Mouse (Mus musculus) midbrain, embryonic 12.5 days (tissue): Measurements from ENCODE around the gene H2al1b. TPM values are rescaled to one million over a fixed set of nuclear protein-coding genes. Genes with fewer than 3 reads are reported as not detected.
"Not testable (repeated sequence)": the region's sequence is repeated elsewhere in the genome, so short reads cannot be mapped to it uniquely, and the experiment has no call there.

ENCODE experiments used
- ATAC-seq: fragments of 200-750 bp; cut with Nextera tagmentation; 2 replicates; pipeline ENCODE4 v1.8.0; 2017; ENCODE audit warnings: low read depth, moderate TSS enrichment, moderate library complexity; ENCODE audit not compliant: low FRiP score
- H3K27ac ChIP-seq: fragments of 300-500 bp; sonication (generic); replicated peaks from 2 replicates; pipeline ENCODE4 v1.5.1; 2016; ENCODE audit warnings: mild to moderate bottlenecking
- H3K27me3 ChIP-seq: fragments of 300-500 bp; sonication (generic); 2 replicates; pipeline ENCODE4 v1.6.1; 2016; ENCODE audit warnings: mild to moderate bottlenecking
- H3K36me3 ChIP-seq: fragments of 300-500 bp; sonication (generic); 2 replicates; pipeline ENCODE4 v1.6.1; 2016
- H3K4me1 ChIP-seq: fragments of 300-500 bp; sonication (generic); 2 replicates; pipeline ENCODE4 v1.6.1; 2016
- H3K4me2 ChIP-seq: fragments of 300-500 bp; sonication (generic); replicated peaks from 2 replicates; pipeline ENCODE4 v1.6.1; 2016; ENCODE audit warnings: mild to moderate bottlenecking, moderate library complexity
- H3K4me3 ChIP-seq: fragments of 300-500 bp; sonication (generic); 2 replicates; pipeline ENCODE4 v1.5.1; 2016; ENCODE audit warnings: mild to moderate bottlenecking
- H3K9ac ChIP-seq: fragments of 300-500 bp; sonication (generic); replicated peaks from 2 replicates; pipeline ENCODE4 v1.6.1; 2016; ENCODE audit warnings: mild to moderate bottlenecking, moderate library complexity
- H3K9me3 ChIP-seq: fragments of 300-500 bp; sonication (generic); 2 replicates; pipeline ENCODE4 v1.6.1; 2016; ENCODE audit warnings: mild to moderate bottlenecking
- WGBS: fragments of 180-500 bp; shearing (Covaris S2); methylation state at CpG from one replicate; pipeline ENCODE4 v1.1.7; 2016; 5-methylcytosine and 5-hydroxymethylcytosine counted together
- polyA plus RNA-seq: library from polyadenylated mRNA; unstranded; fragments of >200 nt; fragmentation: Nextera tagmentation; extraction: Ambion mirVana; gene quantifications from 2 replicates; pipeline ENCODE4 v1.2.1, GENCODE M21; 2016

The H2al1b gene
- polyA plus RNA-seq, 1 experiment from 2014 or later: not detected

DNA sequence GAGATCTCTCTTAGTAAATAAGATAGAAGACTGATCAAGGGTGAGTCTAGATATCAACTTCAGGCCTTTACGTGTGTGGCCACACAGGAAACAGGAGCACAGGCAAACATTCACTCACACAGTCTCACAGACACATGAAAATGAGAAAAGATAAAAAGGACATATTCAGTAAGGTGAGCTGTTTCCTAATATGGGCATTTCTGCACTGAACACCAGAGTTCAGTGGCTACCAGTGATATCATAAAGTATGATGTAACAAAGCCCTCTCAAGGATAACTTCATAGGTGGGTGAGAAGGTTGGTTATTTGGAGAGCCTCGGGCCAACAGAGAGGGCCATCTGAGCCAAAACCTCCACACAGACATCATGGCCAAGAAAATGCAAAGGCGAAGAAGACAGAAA, 3.3 kb upstream of the H2al1b start, which contains the start of gene H2al1a:
Gene H2al1a, plus strand, starts transcription at position 301 of the 400 bp plus-strand sequence.
- H3K9me3 ChIP-seq, ATAC-seq, H3K4me3 ChIP-seq, H3K27ac ChIP-seq, H3K27me3 ChIP-seq, H3K9ac ChIP-seq, H3K4me2 ChIP-seq, H3K36me3 ChIP-seq, H3K4me1 ChIP-seq: not testable (repeated sequence)
- no CpG with 5 or more reads among the region's 3 CpGs for WGBS

DNA sequence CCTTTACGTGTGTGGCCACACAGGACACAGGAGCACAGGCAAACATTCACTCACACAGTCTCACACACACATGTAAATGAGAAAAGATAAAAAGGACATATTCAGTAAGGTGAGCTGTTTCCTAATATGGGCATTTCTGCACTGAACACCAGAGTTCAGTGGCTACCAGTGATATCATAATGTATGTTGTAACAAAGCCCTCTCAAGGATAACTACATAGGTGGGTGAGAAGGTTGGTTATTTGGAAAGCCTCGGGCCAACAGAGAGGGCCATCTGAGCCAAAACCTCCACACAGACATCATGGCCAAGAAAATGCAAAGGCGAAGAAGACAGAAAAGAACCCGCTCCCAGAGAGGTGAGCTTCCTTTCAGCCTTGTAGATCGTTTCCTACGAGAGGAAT, 3.1 kb downstream of the H2al1b start, which contains the start of gene H2al1c:
Gene H2al1c, plus strand, starts transcription at position 301 of the 400 bp plus-strand sequence.
- not testable (repeated sequence) for ATAC-seq

GRCm38 (mm10) chrX:11308524-11308923, 6.3 kb downstream of the H2al1b start, which contains the start of gene H2al1d:
H2al1d (plus strand) TSS chrX:11308824.
- no CpG with 5 or more reads among the region's 6 CpGs for WGBS
- not testable (repeated sequence) for ATAC-seq, H3K4me2 ChIP-seq, H3K4me3 ChIP-seq, H3K9me3 ChIP-seq, H3K9ac ChIP-seq, H3K27me3 ChIP-seq, H3K36me3 ChIP-seq, H3K27ac ChIP-seq, H3K4me1 ChIP-seq

More for the DNA sequence above, 3.1 kb downstream of the H2al1b start, which contains the start of gene H2al1c:
- H3K9ac ChIP-seq, H3K9me3 ChIP-seq, H3K27ac ChIP-seq, H3K27me3 ChIP-seq, H3K36me3 ChIP-seq, H3K4me1 ChIP-seq, H3K4me3 ChIP-seq, H3K4me2 ChIP-seq: not testable (repeated sequence)
- WGBS: 82% methylated on average over 1 of the region's 6 CpGs

DNA sequence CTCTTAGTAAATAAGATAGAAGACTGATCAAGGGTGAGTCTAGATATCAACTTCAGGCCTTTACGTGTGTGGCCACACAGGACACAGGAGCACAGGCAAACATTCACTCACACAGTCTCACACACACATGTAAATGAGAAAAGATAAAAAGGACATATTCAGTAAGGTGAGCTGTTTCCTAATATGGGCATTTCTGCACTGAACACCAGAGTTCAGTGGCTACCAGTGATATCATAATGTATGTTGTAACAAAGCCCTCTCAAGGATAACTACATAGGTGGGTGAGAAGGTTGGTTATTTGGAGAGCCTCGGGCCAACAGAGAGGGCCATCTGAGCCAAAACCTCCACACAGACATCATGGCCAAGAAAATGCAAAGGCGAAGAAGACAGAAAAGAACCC, 9.4 kb downstream of the H2al1b start, which contains the start of gene H2al1e:
Gene H2al1e, plus strand, starts transcription at position 301 of the 400 bp plus-strand sequence.
- not testable (repeated sequence) for ATAC-seq, H3K4me1 ChIP-seq, H3K27me3 ChIP-seq, H3K27ac ChIP-seq, H3K9me3 ChIP-seq, H3K4me2 ChIP-seq, H3K36me3 ChIP-seq, H3K4me3 ChIP-seq, H3K9ac ChIP-seq
- no CpG with 5 or more reads among the region's 3 CpGs for WGBS

DNA sequence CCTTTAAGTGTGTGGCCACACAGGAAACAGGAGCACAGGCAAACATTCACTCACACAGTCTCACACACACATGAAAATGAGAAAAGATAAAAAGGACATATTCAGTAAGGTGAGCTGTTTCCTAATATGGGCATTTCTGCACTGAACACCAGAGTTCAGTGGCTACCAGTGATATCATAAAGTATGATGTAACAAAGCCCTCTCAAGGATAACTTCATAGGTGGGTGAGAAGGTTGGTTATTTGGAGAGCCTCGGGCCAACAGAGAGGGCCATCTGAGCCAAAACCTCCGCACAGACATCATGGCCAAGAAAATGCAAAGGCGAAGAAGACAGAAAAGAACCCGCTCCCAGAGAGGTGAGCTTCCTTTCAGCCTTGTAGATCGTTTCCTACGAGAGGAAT, 12.6 kb downstream of the H2al1b start, which contains the start of gene H2al1f:
Gene H2al1f, plus strand, starts transcription at position 301 of the 400 bp plus-strand sequence.
- H3K9ac ChIP-seq, H3K4me2 ChIP-seq, H3K27me3 ChIP-seq, H3K36me3 ChIP-seq, H3K4me1 ChIP-seq, H3K27ac ChIP-seq, H3K4me3 ChIP-seq, ATAC-seq, H3K9me3 ChIP-seq: not testable (repeated sequence)
- WGBS: no CpG with 5 or more reads among the region's 6 CpGs

DNA sequence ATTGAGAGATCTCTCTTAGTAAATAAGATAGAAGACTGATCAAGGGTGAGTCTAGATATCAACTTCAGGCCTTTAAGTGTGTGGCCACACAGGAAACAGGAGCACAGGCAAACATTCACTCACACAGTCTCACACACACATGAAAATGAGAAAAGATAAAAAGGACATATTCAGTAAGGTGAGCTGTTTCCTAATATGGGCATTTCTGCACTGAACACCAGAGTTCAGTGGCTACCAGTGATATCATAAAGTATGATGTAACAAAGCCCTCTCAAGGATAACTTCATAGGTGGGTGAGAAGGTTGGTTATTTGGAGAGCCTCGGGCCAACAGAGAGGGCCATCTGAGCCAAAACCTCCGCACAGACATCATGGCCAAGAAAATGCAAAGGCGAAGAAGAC, 15.7 kb downstream of the H2al1b start, which contains the start of gene H2al1g:
Gene H2al1g, plus strand, starts transcription at position 301 of the 400 bp plus-strand sequence.
- ATAC-seq, H3K9me3 ChIP-seq, H3K27me3 ChIP-seq, H3K36me3 ChIP-seq, H3K4me2 ChIP-seq, H3K9ac ChIP-seq, H3K27ac ChIP-seq, H3K4me3 ChIP-seq, H3K4me1 ChIP-seq: not testable (repeated sequence)
- no CpG with 5 or more reads among the region's 3 CpGs for WGBS

DNA sequence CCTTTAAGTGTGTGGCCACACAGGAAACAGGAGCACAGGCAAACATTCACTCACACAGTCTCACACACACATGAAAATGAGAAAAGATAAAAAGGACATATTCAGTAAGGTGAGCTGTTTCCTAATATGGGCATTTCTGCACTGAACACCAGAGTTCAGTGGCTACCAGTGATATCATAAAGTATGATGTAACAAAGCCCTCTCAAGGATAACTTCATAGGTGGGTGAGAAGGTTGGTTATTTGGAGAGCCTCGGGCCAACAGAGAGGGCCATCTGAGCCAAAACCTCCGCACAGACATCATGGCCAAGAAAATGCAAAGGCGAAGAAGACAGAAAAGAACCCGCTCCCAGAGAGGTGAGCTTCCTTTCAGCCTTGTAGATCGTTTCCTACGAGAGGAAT, 19.0 kb downstream of the H2al1b start, which contains the start of gene H2al1h:
Gene H2al1h, plus strand, starts transcription at position 301 of the 400 bp plus-strand sequence.
- not testable (repeated sequence) for H3K4me2 ChIP-seq, H3K9me3 ChIP-seq, H3K4me1 ChIP-seq, H3K9ac ChIP-seq, H3K4me3 ChIP-seq, H3K27me3 ChIP-seq, ATAC-seq, H3K36me3 ChIP-seq, H3K27ac ChIP-seq
- no CpG with 5 or more reads among the region's 6 CpGs for WGBS

GRCm38 (mm10) chrX:11324359-11324758, 22.1 kb downstream of the H2al1b start, which contains the start of gene H2al1i:
H2al1i (plus strand) TSS chrX:11324659.
- not testable (repeated sequence) for H3K9me3 ChIP-seq, H3K4me3 ChIP-seq, H3K27me3 ChIP-seq, H3K36me3 ChIP-seq, H3K4me2 ChIP-seq, H3K9ac ChIP-seq, H3K27ac ChIP-seq, ATAC-seq, H3K4me1 ChIP-seq
- WGBS: 94% methylated on average over 2 of the region's 5 CpGs

- H3K27ac ChIP-seq, H3K4me2 ChIP-seq, ATAC-seq, H3K9ac ChIP-seq, H3K9me3 ChIP-seq, H3K36me3 ChIP-seq, H3K27me3 ChIP-seq, H3K4me3 ChIP-seq, H3K4me1 ChIP-seq: not testable (repeated sequence)
- WGBS: 95% methylated on average over 2 of the region's 2 CpGs
Measured at GRCm38 (mm10) chrX:11327522-11327921, 25.3 kb downstream of the H2al1b start, which contains the start of gene H2al1j. H2al1j (plus strand) TSS chrX:11327822.

- WGBS: 78% methylated on average over 9 of the region's 9 CpGs
- no peaks in the 10 kb centered on the region for H3K36me3 ChIP-seq
- H3K27ac ChIP-seq: no peak overlapping the region
- no peak overlapping the region for H3K9ac ChIP-seq
- no peak overlapping the region for H3K4me3 ChIP-seq
- no peak overlapping the region for H3K4me2 ChIP-seq
- ATAC-seq: no peak
- H3K9me3 ChIP-seq: no peaks in the 10 kb centered on the region
- peaks cover 3% of the 10 kb centered on the region; the same call in 1 of the 2 replicates for H3K27me3 ChIP-seq
- H3K4me1 ChIP-seq: no peaks in the 10 kb centered on the region
Measured at GRCm38 (mm10) chrX:11345762-11346161, 43.5 kb downstream of the H2al1b start.

- peaks cover 3% of the 10 kb centered on the region; the same call in 1 of the 2 replicates for H3K27me3 ChIP-seq
- ATAC-seq: no peak
- no peak overlapping the region for H3K27ac ChIP-seq
- no peaks in the 10 kb centered on the region for H3K36me3 ChIP-seq
- no peaks in the 10 kb centered on the region for H3K4me1 ChIP-seq
- no peak overlapping the region for H3K9ac ChIP-seq
- no peak overlapping the region for H3K4me2 ChIP-seq
- no peaks in the 10 kb centered on the region for H3K9me3 ChIP-seq
- WGBS: 93% methylated on average over 3 of the region's 3 CpGs
- no peak overlapping the region for H3K4me3 ChIP-seq
Measured at GRCm38 (mm10) chrX:11346756-11347155, 44.5 kb downstream of the H2al1b start.
